Mouse (Mus musculus) limb, embryonic 14.5 days (tissue): ENCODE measurements around the gene Rbl1. TPM values are rescaled to one million over a fixed set of nuclear protein-coding genes. Genes with fewer than 3 reads are reported as not detected.
"Not testable (repeated sequence)": the region's sequence is repeated elsewhere in the genome, so short reads cannot be mapped to it uniquely, and the experiment has no call there.

ENCODE experiments used
- ATAC-seq: fragments of 200-750 bp; cut with Nextera tagmentation; 2 replicates; pipeline ENCODE4 v1.8.0; 2017; ENCODE audit warnings: low read depth, moderate number of reproducible peaks, moderate TSS enrichment; ENCODE audit not compliant: low FRiP score
- DNase-seq: peaks from one replicate; pipeline ENCODE4 v3.0.0-alpha.2; 2015; ENCODE audit warnings: low spot score
- H3K27ac ChIP-seq: fragments of 300-500 bp; sonication (generic); replicated peaks from 2 replicates; pipeline ENCODE4 v1.5.1; 2014; ENCODE audit warnings: low read depth, mild to moderate bottlenecking, low read length, moderate library complexity, mixed read lengths
- H3K27me3 ChIP-seq: fragments of 300-500 bp; sonication (generic); 2 replicates; pipeline ENCODE4 v1.6.1; 2014; ENCODE audit warnings: low read length, mixed read lengths; ENCODE audit not compliant: control insufficient read depth, insufficient read depth
- H3K36me3 ChIP-seq: fragments of 300-500 bp; sonication (generic); 2 replicates; pipeline ENCODE4 v1.6.1; 2014; ENCODE audit warnings: mild to moderate bottlenecking, low read length, moderate library complexity, mixed read lengths; ENCODE audit not compliant: control insufficient read depth, insufficient read depth
- H3K4me1 ChIP-seq: fragments of 300-500 bp; sonication (generic); 2 replicates; pipeline ENCODE4 v1.6.1; 2014; ENCODE audit warnings: antibody characterized with exemption, low read length, mixed read lengths; ENCODE audit not compliant: control insufficient read depth, insufficient read depth
- H3K4me2 ChIP-seq: fragments of 300-500 bp; sonication (generic); replicated peaks from 2 replicates; pipeline ENCODE4 v1.6.1; 2014; ENCODE audit warnings: low read depth, mild to moderate bottlenecking, low read length, moderate library complexity; ENCODE audit not compliant: severe bottlenecking
- H3K4me3 ChIP-seq: fragments of 300-500 bp; sonication (generic); replicated peaks from 2 replicates; pipeline ENCODE4 v1.5.1; 2014; ENCODE audit warnings: low read length
- H3K9ac ChIP-seq: fragments of 300-500 bp; sonication (generic); 2 replicates; pipeline ENCODE4 v1.6.1; 2014; ENCODE audit warnings: mild to moderate bottlenecking, low read depth, low read length, moderate library complexity; ENCODE audit not compliant: severe bottlenecking
- H3K9me3 ChIP-seq: fragments of 300-500 bp; sonication (generic); 2 replicates; pipeline ENCODE4 v1.6.1; 2016; ENCODE audit warnings: low read length; ENCODE audit not compliant: control insufficient read depth
- POLR2A ChIP-seq: fragments of 200-500 bp; IDR thresholded peaks from 2 replicates; pipeline ENCODE4 v1.8.0; 2012; ENCODE audit warnings: inconsistent platforms, mild to moderate bottlenecking, moderate library complexity, borderline replicate concordance; ENCODE audit not compliant: insufficient read depth, insufficient read length; ENCODE audit errors: extremely low read depth
- WGBS: fragments of 180-500 bp; shearing (Covaris S2); extraction: QIAGEN DNeasy Blood & Tissue Kit; methylation state at CpG from one replicate; pipeline ENCODE4 v1.1.7; 2014; 5-methylcytosine and 5-hydroxymethylcytosine counted together
- polyA plus RNA-seq, 2 experiments: library from polyadenylated mRNA; depleted of rRNA in 1 of 2; stranded (reverse) in 1 of 2; unstranded in 1 of 2; fragments of >200 nt; fragmentation: Nextera tagmentation in 1 of 2; extraction: Ambion mirVana in 1 of 2; gene quantifications; 2 replicates each; pipeline versions ENCODE4 v1.2.1 to v1.2.3; 2012 to 2014

Rbl1 gene
- polyA plus RNA-seq, 2 experiments = 19.9 to 20.2 TPM

DNA sequence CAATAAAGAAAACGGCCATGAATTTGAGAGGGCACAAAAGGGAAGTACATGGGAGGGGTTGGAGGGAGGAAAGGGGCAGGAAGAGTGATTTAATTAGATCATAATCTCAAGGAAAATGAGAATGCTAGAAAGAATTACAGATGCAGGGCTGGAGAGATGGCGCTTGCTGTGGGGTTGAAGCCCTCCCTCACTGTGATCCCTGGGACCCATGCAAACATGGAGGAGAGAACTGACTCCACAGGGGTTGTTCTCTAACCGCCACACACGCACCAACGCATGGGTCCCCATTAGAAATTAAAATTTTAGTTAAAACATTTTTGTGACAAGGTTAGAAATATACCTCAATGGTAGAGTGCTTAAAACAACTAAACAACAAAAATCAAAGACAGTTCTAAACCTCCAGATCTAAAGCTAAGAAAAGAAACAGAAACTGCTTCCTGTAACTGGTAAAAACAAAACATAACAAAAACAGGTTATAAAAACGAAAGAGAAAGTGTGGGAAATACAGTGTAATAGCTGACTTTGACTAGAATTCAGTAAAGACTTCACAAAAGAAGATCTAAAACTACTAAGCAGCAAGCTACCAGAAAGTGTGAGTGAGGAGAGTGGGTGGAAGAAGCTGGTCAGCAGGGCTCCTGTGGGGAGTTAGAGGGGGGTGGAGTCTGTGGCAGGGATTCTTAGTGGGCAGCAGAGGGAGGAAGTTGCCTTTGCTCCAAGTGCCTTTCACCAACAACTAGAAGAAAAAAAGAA is 3.1 kb downstream of the Rbl1 start:
- no peak overlapping the region for H3K4me2 ChIP-seq
- H3K27ac ChIP-seq = no peak overlapping the region
- no peak overlapping the region for H3K4me3 ChIP-seq
- DNase-seq (no peak), ATAC-seq (no peak)
- no peak for TF ChIP-seq POLR2A
- H3K27me3 ChIP-seq = no peaks in the 10 kb centered on the region
- 88% methylated on average over 6 of the region's 6 CpGs for WGBS
- 0 out of 2 replicates have a peak, but pooled peaks cover 2% of the 10 kb centered on the region for H3K4me1 ChIP-seq
- no peaks in the 10 kb centered on the region for H3K9me3 ChIP-seq
- peaks cover 24% of the 10 kb centered on the region for H3K36me3 ChIP-seq
- H3K9ac ChIP-seq = no peak overlapping the region

DNA sequence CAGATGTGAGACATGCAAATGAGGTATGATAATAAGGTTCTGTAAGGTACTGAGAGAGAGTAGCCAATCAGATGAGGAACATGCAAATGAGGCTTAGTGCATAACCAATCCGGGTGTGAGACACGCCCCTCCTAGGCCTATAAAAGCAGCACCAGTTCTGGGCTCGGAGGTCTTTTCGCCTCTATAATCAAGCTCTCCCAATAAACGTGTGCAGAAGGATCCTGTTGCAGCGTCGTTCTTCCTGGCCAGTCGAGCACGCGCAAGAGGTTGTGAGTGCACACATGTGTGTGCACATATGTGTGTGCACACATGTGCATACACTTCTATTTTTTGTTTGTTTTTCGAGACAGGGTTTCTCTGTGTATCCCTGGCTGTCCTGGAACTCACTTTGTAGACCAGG is 5.9 kb downstream of the Rbl1 start:
- peaks cover 48% of the 10 kb centered on the region for H3K36me3 ChIP-seq
- ATAC-seq, H3K27me3 ChIP-seq, H3K4me2 ChIP-seq, H3K9me3 ChIP-seq, DNase-seq, H3K9ac ChIP-seq, H3K4me3 ChIP-seq, H3K27ac ChIP-seq, H3K4me1 ChIP-seq: not testable (repeated sequence)
- WGBS = 92% methylated on average over 10 of the region's 11 CpGs

DNA sequence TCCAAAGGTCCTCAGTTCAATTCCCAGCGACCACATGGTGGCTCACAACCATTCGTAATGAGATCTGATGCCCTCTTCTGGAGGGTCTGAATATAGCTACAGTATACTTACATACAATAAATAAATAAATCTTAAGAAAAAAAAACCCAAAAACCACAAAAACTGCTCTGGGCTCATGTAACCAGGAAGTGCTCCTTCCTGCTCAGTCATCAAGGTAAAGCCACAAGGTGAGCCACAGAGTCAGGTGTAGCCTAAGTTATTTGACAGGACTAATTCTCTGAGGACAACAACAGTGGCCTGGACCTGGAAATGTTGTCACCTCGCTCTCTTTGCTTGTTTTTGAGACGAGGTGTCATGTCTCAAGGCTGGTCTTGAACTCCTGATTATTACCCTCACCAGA is 13.7 kb downstream of the Rbl1 start:
- TF ChIP-seq POLR2A = no peak
- ATAC-seq (no peak), DNase-seq (no peak)
- Histone ChIP-seq H3K9me3 (no peaks in the 10 kb centered on the region), H3K27ac (no peak overlapping the region), H3K4me2 (no peak overlapping the region), H3K36me3 (peaks cover 82% of the 10 kb centered on the region), H3K27me3 (no peaks in the 10 kb centered on the region), H3K4me1 (no peaks in the 10 kb centered on the region), H3K9ac (no peak overlapping the region), H3K4me3 (no peak overlapping the region)
- WGBS = 92% methylated on average over 4 of the region's 4 CpGs

DNA sequence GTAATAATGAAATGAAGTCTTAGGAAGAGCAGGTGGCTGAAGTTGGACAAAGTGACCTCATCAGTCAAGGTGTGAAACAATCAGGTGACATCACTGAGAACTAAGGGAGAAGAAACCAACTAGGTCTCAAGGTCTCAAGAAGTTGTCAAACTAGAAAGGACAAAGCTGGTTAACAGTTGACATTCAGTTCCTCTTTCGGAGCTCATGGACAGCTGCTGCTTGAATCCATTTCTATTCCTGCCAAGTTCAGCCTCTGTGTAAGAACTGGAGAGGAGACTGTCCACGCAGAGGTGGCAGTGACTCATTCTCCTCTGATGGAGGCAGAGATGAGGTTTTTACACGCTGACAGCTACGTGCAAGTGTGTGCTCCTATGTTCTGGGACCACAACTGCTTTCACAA is 17.1 kb downstream of the Rbl1 start:
- ATAC-seq = no peak
- Histone ChIP-seq H3K36me3 (peaks cover 67% of the 10 kb centered on the region), H3K4me3 (no peak overlapping the region), H3K4me2 (no peak overlapping the region), H3K9me3 (no peaks in the 10 kb centered on the region), H3K4me1 (no peaks in the 10 kb centered on the region), H3K9ac (no peak overlapping the region), H3K27ac (no peak overlapping the region), H3K27me3 (no peaks in the 10 kb centered on the region)
- TF ChIP-seq POLR2A = no peak
- WGBS = 87% methylated on average over 4 of the region's 4 CpGs
- no peak for DNase-seq

DNA sequence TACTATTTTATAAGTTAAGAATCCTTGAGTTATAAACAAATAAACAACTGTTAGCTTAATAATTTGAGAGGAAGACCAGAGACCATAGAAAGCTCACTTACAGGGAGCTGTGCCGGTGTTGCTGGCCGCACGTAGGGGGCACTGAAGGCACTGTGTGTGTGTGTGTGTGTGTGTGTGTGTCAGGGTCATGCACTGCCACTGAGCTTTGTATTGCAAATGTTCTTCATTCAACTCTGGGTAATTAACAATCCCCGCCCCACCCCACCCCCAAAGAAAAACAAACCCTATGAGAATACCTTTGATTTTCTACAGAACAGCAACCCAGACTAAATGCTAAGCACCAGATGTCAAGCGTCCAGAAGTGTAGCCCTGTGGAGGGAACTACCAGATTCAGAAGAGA is 17.8 kb downstream of the Rbl1 start:
- Histone ChIP-seq H3K36me3 (peaks cover 63% of the 10 kb centered on the region), H3K27ac (no peak overlapping the region)
- TF ChIP-seq POLR2A = no peak

More for the DNA sequence above, 17.8 kb downstream of the Rbl1 start:
- no peak overlapping the region for H3K4me3 ChIP-seq
- 44% methylated on average over 5 of the region's 5 CpGs for WGBS
- DNase-seq = no peak
- ATAC-seq = no peak
- H3K9me3 ChIP-seq = no peaks in the 10 kb centered on the region
- H3K9ac ChIP-seq = no peak overlapping the region
- no peaks in the 10 kb centered on the region for H3K4me1 ChIP-seq
- H3K4me2 ChIP-seq = no peak overlapping the region
- no peaks in the 10 kb centered on the region for H3K27me3 ChIP-seq
